Mouse (Mus musculus): ENCODE results near the gene Jazf1. TPM values are rescaled to one million over a fixed set of nuclear protein-coding genes. Genes with fewer than 3 reads are reported as not detected.

Gene Jazf1
- polyA plus RNA-seq, 1 experiment from 2014 or later, result 31.6 TPM

DNA sequence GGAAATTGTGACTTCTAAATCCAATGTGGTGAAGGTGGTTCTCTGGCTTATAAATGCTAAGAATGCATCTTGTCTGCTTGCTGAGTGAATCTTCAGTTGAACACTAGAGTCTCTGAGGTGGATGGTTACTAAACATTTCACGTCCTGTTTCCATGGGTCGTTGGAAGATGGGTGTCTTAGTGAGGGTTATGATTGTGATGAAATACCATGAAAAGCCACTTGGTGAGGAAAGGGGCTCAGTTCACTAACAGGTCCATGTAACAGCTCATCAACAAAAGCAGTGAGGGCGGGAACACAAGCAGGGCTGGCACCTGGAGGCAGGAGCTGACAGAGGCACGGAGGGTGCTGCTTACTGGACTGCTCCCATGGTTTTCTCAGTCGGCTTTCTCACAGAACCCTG is 295.3 kb downstream of the Jazf1 start:
- WGBS, result 85% methylated on average over 5 of the region's 5 CpGs
- peaks cover 20% of the 10 kb centered on the region; the same call in 1 of the 2 replicates for H3K36me3 ChIP-seq

DNA sequence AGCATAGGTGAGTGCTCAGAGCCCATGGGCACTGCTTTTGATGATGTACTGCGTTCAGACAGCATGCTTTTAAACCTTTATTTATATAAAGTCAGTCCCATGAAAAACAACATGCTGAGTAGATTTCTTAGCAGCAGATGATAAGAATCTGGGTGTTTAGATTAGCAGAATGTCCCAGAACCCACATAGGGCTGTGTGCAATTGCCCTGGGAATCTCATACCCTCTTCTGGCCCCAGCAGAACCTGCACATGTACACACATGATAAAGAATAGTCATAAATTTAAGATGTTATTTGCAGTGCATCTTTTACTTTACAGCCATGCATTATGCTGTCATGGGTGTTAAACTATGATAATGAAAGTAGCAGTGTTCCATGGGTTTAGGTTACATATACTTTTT is 297.6 kb downstream of the Jazf1 start:
- Histone ChIP-seq H3K4me2 (no peak overlapping the region), H3K27ac (replicated peaks) (no peak overlapping the region), H3K4me3 (no peak overlapping the region), H3K9me3 (no peaks in the 10 kb centered on the region), H3K9ac (no peak overlapping the region), H3K27me3 (no peaks in the 10 kb centered on the region), H3K36me3 (peaks cover 41% of the 10 kb centered on the region), H3K4me1 (replicated peaks) (no peaks in the 10 kb centered on the region)
- 95% methylated on average over 1 of the region's 1 CpGs for WGBS
- ATAC-seq (ENCODE audit: low read depth), result no peak

More for the DNA sequence above, 295.3 kb downstream of the Jazf1 start:
- Histone ChIP-seq H3K9ac (no peak overlapping the region), H3K9me3 (no peaks in the 10 kb centered on the region), H3K27ac (replicated peaks) (no peak overlapping the region), H3K4me3 (no peak overlapping the region), H3K27me3 (no peaks in the 10 kb centered on the region), H3K4me2 (no peak overlapping the region), H3K4me1 (replicated peaks) (no peaks in the 10 kb centered on the region)
- ATAC-seq (ENCODE audit: low read depth), result no peak

DNA sequence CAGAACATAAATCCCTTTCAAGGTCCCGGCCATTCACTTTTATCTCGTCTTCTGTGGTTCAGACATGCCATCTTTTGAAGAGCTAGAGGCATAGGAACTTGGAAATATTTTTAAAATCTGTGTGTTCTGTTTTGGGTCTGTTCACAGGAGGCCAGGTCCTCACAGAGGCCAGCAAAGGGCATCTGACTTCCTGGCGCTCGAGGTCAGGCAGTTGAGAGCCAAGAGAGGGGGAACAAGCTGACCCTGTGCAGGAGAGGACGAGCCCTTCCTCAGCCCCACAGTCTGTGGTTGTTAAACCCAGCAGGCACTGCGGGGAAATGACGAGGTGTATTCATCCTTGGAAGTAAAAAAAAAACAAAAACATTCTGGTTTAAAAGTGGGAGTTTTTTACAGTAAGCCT is 303.2 kb downstream of the Jazf1 start:
- peaks cover 52% of the 10 kb centered on the region for H3K36me3 ChIP-seq
- no peak overlapping the region for H3K27ac ChIP-seq (replicated peaks)
- H3K4me3 ChIP-seq, result no peak overlapping the region
- 75% methylated on average over 7 of the region's 7 CpGs for WGBS
- H3K4me2 ChIP-seq, result no peak overlapping the region
- no peak for ATAC-seq (ENCODE audit: low read depth)
- H3K9ac ChIP-seq, result no peak overlapping the region
- no peaks in the 10 kb centered on the region for H3K4me1 ChIP-seq (replicated peaks)
- no peaks in the 10 kb centered on the region for H3K27me3 ChIP-seq
- H3K9me3 ChIP-seq, result no peaks in the 10 kb centered on the region

DNA sequence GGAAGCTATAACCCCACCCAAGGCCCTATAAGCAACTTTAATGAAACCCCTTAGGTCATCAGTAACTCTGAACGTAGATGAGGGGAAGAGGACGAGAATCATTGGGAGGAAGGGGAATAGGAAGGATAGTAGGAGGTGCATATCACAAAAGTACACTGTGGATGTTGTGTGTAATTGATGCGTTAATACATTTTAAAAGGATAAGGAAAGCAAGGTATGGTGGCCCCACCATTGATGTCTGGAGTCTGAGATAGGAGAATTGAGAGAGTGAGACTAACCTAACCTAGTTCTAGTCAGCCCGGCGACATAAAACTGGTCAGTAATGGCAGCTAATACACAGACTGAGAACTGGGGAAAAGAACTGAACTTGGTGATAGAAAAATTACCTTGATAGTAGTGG is 315.6 kb downstream of the Jazf1 start:
- ATAC-seq (ENCODE audit: low read depth), result no peak
- Histone ChIP-seq H3K27me3 (no peaks in the 10 kb centered on the region), H3K9me3 (no peaks in the 10 kb centered on the region), H3K36me3 (peaks cover 44% of the 10 kb centered on the region), H3K4me2 (no peak overlapping the region), H3K27ac (replicated peaks) (no peak overlapping the region), H3K4me3 (no peak overlapping the region), H3K9ac (no peak overlapping the region), H3K4me1 (replicated peaks) (no peaks in the 10 kb centered on the region)
- WGBS, result 94% methylated on average over 5 of the region's 5 CpGs

DNA sequence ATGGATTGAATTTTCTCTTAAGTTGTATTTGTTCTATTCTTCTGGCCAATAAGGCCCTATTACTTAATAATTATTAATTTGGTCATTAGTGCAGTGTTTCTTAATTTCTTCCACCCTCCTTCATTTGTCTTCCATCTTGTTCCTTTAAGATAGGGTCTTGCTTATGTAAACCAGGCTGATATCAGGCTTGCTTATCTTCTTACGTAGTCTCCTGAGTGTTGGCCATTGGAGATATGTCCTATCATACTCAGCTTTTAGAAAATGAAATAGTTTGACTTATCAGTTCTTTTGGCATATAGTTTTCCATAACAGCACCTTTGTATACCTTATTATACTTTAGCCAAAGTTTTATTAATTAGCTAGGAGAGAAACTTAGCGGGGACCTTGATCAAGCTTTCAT is 333.8 kb downstream of the Jazf1 start:
- no peaks in the 10 kb centered on the region for H3K4me1 ChIP-seq (replicated peaks)
- no peak overlapping the region for H3K4me2 ChIP-seq
- H3K27ac ChIP-seq (replicated peaks), result no peak overlapping the region
- H3K9me3 ChIP-seq, result no peaks in the 10 kb centered on the region
- ATAC-seq (ENCODE audit: low read depth), result no peak
- H3K27me3 ChIP-seq, result no peaks in the 10 kb centered on the region
- over 99% methylated on average over 2 of the region's 2 CpGs for WGBS
- H3K4me3 ChIP-seq, result no peak overlapping the region
- peaks cover 37% of the 10 kb centered on the region for H3K36me3 ChIP-seq
- no peak overlapping the region for H3K9ac ChIP-seq

DNA sequence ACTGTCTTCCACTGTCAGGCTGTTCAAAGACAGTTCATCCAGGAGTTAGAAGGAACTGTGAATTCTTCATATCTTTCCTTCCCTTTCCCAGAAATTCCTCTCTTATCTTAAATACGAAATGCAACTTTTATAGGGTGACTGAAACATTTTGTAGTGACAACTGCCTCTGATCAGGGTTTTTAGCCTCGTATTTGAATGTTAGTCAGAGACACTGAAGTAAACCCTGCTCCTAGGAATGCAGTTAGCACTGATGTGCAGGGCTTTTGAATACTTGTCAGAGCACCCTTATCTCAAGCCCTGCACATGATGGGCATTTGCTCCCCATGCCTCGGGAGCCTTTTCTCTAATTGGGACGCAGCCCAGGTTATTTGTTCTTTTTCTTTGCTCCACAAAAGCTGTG is 338.1 kb downstream of the Jazf1 start:
- Histone ChIP-seq H3K4me2 (no peak overlapping the region), H3K9ac (no peak overlapping the region), H3K9me3 (no peaks in the 10 kb centered on the region), H3K36me3 (peaks cover 25% of the 10 kb centered on the region), H3K27me3 (no peaks in the 10 kb centered on the region), H3K4me1 (replicated peaks) (no peaks in the 10 kb centered on the region), H3K4me3 (no peak overlapping the region), H3K27ac (replicated peaks) (no peak overlapping the region)
- WGBS, result 81% methylated on average over 4 of the region's 4 CpGs
- no peak for ATAC-seq (ENCODE audit: low read depth)

DNA sequence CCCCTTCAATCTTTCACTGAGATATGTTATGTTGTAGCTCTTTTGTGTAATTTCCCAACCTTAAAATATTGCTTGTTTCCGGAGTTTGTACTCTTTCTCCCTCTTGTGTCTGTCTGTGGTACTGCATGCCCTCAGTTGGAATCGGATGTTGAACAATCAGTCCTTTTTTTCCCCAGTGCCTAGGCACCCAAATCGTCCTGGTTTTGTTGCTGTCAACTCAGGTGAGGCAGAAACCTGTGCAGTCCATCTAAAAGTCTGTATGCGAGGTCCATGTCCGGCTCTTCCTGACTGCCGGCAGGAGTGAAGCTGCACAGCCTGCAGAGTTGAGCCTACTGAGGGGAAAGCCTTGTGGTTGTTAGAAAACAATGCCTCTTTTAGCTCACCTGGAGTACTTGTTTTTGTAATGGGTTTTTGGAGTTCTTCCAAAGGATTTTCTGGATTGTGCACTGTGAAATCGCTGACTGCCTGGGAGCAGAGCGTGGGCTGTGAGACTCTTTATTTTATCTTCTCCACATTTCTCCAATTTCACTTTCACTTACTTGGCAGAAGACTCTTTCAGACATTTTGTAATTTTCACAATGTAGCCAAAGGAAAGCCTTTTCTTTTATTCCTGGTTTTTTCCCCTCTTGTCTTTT is 343.5 kb downstream of the Jazf1 start:
- Histone ChIP-seq H3K4me3 (no peak overlapping the region), H3K9me3 (no peaks in the 10 kb centered on the region), H3K27ac (replicated peaks) (no peak overlapping the region), H3K27me3 (no peaks in the 10 kb centered on the region), H3K4me1 (replicated peaks) (peaks cover 3% of the 10 kb centered on the region; the same call in 1 of the 2 replicates), H3K9ac (no peak overlapping the region), H3K4me2 (no peak overlapping the region), H3K36me3 (peaks cover 27% of the 10 kb centered on the region)
- no peak for ATAC-seq (ENCODE audit: low read depth)
- WGBS, result 63% methylated on average over 8 of the region's 8 CpGs

Other genes with a start within 250 kb of the Jazf1 start
- 11.9 and 12.9 TPM in 2 replicates for gene Creb5, start 218.6 kb upstream of the Jazf1 start, polyA plus RNA-seq (2015; fragmentation: Nextera tagmentation; extraction: Ambion mirVana)

All from neural tube, embryonic 13.5 days (tissue).